Mouse (Mus musculus): ENCODE measurements around the gene Shisa9. TPM values are rescaled to one million over a fixed set of nuclear protein-coding genes. Genes with fewer than 3 reads are reported as not detected.
"Not testable (repeated sequence)": the region's sequence is repeated elsewhere in the genome, so short reads cannot be mapped to it uniquely, and the experiment has no call there.

Shisa9 gene
- not detected for total RNA-seq (2021)
- 0.09 and 0.25 TPM in 2 replicates for polyA plus RNA-seq (2012; rRNA removed)
- long read RNA-seq, result 0 reads

DNA sequence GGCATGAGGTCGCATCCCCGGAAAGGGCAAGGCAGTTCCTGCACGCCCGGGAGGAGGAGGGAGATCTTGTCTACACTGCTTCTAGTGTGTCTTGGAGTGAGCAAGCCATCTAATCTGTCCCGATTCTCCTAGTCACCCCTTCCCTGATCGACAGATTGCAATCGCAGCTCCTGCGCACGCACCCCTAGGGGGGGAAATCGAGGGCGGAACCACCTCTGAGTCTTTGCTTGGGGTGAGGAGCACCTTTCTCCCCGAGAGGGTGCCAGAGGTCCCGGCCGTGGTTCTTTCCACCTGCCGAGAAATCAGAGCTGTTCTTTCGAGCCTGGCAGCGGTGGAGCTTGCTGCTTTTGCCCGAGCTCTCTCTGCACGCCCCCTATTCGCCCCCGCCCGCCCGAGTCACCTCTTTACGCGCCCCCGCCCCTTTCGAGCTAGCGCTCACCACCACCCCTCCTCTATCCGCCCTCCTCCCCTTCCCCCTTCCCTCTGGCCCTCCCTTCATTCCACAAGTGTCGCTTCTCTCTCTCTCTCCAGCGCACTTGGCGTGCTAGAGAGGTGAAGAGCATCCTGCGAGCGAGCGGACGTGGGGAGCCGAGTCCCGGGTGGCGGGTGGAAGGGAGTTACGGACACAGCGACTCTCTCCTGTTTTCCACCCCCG is at the start of gene Shisa9:
TSS of gene Shisa9 (plus strand) at position 498 of the 655 bp plus-strand sequence.
- 0 out of 2 replicates have a peak, but pooled peaks cover 2% of the 10 kb centered on the region for H3K4me1 ChIP-seq (ENCODE audit: control insufficient read depth, insufficient read depth, low read length)
- no peaks in the 10 kb centered on the region for H3K79me2 ChIP-seq (replicated peaks; ENCODE audit: control insufficient read depth, insufficient read depth, low read length)
- H3K27ac ChIP-seq, result no peak within 1 kb of the TSS
- intact Hi-C loops (cut with DNase I), result no loop called here
- H3K36me3 ChIP-seq (ENCODE audit: control insufficient read depth, insufficient read depth, low read length), result no peaks in the 10 kb centered on the region
- DNase-seq, result peak in 1 of 2 experiments; percentile 3
- WGBS, result under 1% methylated on average over 42 of the region's 42 CpGs
- H3K4me3 ChIP-seq, result peak within 1 kb of the TSS; percentile 35
- H3K27me3 ChIP-seq (ENCODE audit: control insufficient read depth, insufficient read depth, low read length), result peaks cover 8% of the 10 kb centered on the region
- TF ChIP-seq POLR2A (IDR thresholded peaks at IDR 0.05; ENCODE audit: insufficient read depth, low read depth, low read length) (no peak), EP300 (IDR thresholded peaks at IDR 0.05; ENCODE audit: insufficient read depth, low read depth, low read length) (no peak), CTCF (IDR thresholded peaks at IDR 0.05) (no peak)
- H3K9ac ChIP-seq (ENCODE audit: low read depth, low read length), result no peak within 1 kb of the TSS

DNA sequence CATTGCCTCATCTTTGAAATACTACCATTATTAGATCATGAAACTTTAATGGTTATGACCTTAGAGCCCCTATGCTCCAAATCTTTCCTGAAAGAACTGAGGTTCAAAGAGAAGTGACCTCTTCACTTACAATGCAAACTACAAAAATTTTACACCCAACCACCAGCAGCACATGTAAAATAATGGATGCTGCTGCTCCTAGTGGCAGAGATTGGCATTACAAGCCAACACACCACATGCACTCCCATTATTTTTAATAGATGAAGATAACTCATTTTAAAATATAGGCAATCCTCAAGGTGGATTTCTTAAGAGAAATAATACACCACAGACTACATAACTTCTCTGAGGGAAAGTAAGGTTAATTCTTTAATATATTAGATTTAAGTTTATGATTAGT is 43.4 kb upstream of the Shisa9 start:
- no peak overlapping the region for H3K27ac ChIP-seq
- no peak overlapping the region for H3K9ac ChIP-seq (ENCODE audit: low read depth, low read length)
- DNase-seq, result peak; percentile 21 to 46
- no peaks in the 10 kb centered on the region for H3K79me2 ChIP-seq (replicated peaks; ENCODE audit: control insufficient read depth, insufficient read depth, low read length)
- H3K36me3 ChIP-seq (ENCODE audit: control insufficient read depth, insufficient read depth, low read length), result no peaks in the 10 kb centered on the region
- no peak overlapping the region for H3K4me3 ChIP-seq
- H3K27me3 ChIP-seq (ENCODE audit: control insufficient read depth, insufficient read depth, low read length), result no peaks in the 10 kb centered on the region
- peak; percentile 98 for TF ChIP-seq CTCF (IDR thresholded peaks at IDR 0.05)
- no peak for TF ChIP-seq EP300 (IDR thresholded peaks at IDR 0.05; ENCODE audit: insufficient read depth, low read depth, low read length)
- intact Hi-C loops (cut with DNase I), result loop anchor here (5.0 kb wide), 1 partner anchor 473 kb away; no protein-coding TSS in a partner anchor
- H3K4me1 ChIP-seq (ENCODE audit: control insufficient read depth, insufficient read depth, low read length), result no peaks in the 10 kb centered on the region

DNA sequence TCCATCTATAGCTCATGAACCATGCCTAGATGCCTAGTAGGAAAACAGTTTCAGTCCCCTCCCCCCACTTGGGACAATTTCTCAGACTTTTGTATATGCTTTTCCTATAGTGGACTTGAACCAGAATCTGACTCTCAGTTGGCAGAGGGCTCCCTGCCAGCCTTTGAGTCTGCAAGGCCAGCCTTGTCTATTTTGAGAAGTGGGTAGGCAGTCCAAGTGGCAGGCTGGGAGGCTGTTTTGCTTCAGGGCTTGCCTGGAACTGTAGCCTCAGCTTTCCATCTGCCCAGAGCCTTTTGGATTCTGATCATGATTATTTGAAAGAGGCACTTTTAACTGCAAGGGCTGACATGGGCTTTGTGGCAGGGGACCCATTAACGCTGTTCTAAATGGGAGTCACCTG is 23.2 kb upstream of the Shisa9 start:
- H3K4me1 ChIP-seq (ENCODE audit: control insufficient read depth, insufficient read depth, low read length), result no peaks in the 10 kb centered on the region
- intact Hi-C loops (cut with DNase I), result no loop called here
- no peak overlapping the region for H3K9ac ChIP-seq (ENCODE audit: low read depth, low read length)
- H3K27me3 ChIP-seq (ENCODE audit: control insufficient read depth, insufficient read depth, low read length), result no peaks in the 10 kb centered on the region
- H3K79me2 ChIP-seq (replicated peaks; ENCODE audit: control insufficient read depth, insufficient read depth, low read length), result no peaks in the 10 kb centered on the region
- no peak overlapping the region for H3K27ac ChIP-seq
- no peak for DNase-seq
- 89% methylated on average over 1 of the region's 1 CpGs for WGBS
- H3K4me3 ChIP-seq, result no peak overlapping the region
- TF ChIP-seq POLR2A (IDR thresholded peaks at IDR 0.05; ENCODE audit: insufficient read depth, low read depth, low read length), result no peak
- TF ChIP-seq CTCF (IDR thresholded peaks at IDR 0.05), result no peak
- TF ChIP-seq EP300 (IDR thresholded peaks at IDR 0.05; ENCODE audit: insufficient read depth, low read depth, low read length), result no peak
- no peaks in the 10 kb centered on the region for H3K36me3 ChIP-seq (ENCODE audit: control insufficient read depth, insufficient read depth, low read length)

DNA sequence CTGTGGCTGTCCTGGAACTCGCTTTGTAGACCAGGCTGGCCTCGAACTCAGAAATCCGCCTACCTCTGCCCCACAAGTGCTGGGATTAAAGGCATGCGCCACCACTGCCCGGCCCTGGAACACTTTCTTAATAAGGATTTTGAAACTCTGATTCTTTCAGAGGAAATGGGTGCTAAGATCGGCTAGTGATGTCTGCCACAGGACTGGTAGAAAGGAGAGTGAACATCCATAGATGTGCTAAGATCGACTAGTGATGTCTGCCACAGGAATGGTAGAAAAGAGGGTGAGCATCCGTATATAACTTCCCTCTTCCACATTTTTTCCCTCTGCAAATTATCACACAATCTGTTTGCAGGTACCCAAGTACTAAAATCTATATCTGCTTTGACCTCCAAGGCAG is 17.9 kb upstream of the Shisa9 start:
- no peaks in the 10 kb centered on the region for H3K36me3 ChIP-seq (ENCODE audit: control insufficient read depth, insufficient read depth, low read length)
- H3K79me2 ChIP-seq (replicated peaks; ENCODE audit: control insufficient read depth, insufficient read depth, low read length), result no peaks in the 10 kb centered on the region
- H3K27ac ChIP-seq, result no peak overlapping the region
- TF ChIP-seq CTCF (IDR thresholded peaks at IDR 0.05) (no peak), POLR2A (IDR thresholded peaks at IDR 0.05; ENCODE audit: insufficient read depth, low read depth, low read length) (no peak), EP300 (IDR thresholded peaks at IDR 0.05; ENCODE audit: insufficient read depth, low read depth, low read length) (no peak)
- no peaks in the 10 kb centered on the region for H3K4me1 ChIP-seq (ENCODE audit: control insufficient read depth, insufficient read depth, low read length)
- intact Hi-C loops (cut with DNase I), result no loop called here
- no peak overlapping the region for H3K4me3 ChIP-seq
- no peak for DNase-seq
- no peak overlapping the region for H3K9ac ChIP-seq (ENCODE audit: low read depth, low read length)
- 86% methylated on average over 8 of the region's 8 CpGs for WGBS
- H3K27me3 ChIP-seq (ENCODE audit: control insufficient read depth, insufficient read depth, low read length), result no peaks in the 10 kb centered on the region

DNA sequence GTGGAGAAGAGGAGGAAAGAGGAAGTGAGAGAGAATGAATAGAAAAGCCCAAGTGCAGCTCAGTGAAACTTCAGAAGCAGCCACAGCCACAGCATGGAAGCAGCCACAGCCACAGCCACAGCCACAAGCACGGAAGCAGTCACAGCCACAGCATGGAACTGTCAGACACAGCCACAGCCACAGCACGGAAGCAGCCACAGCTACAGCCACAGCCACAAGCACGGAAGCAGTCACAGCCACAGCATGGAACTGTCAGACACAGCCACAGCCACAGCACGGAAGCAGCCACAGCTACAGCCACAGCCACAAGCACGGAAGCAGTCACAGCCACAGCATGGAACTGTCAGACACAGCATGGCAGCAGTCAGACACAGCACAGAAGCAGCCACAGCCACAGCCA is 17.1 kb upstream of the Shisa9 start:
- H3K27ac ChIP-seq; H3K9ac ChIP-seq (ENCODE audit: low read depth, low read length); H3K79me2 ChIP-seq (replicated peaks; ENCODE audit: control insufficient read depth, insufficient read depth, low read length); H3K4me1 ChIP-seq (ENCODE audit: control insufficient read depth, insufficient read depth, low read length); H3K36me3 ChIP-seq (ENCODE audit: control insufficient read depth, insufficient read depth, low read length); intact Hi-C loops (cut with DNase I); H3K4me3 ChIP-seq; DNase-seq; H3K27me3 ChIP-seq (ENCODE audit: control insufficient read depth, insufficient read depth, low read length): not testable (repeated sequence)
- 71% methylated on average over 5 of the region's 5 CpGs for WGBS

DNA sequence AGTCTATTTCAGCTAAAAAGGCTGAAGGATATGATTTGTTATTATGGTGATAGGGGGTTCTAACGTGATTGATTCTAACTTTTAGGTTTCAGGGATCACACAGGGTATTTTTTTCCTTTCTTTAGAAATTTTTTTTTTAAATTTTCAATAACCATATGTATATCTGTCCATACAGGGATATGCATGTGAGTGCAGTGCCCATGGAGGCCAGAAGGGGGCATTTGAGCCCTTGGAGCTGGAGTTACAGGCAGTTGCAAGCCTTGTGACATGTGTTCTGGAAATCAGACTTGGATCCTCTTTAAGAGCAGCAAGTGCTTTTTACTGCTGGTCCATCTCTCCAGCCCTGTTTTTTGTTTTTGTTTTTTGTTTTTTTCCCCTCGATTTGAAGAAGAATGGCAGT is 16.3 kb upstream of the Shisa9 start:
- WGBS, result 65% methylated on average over 2 of the region's 2 CpGs
- peak; percentile 18; the same call in 1 of the 2 replicates for TF ChIP-seq CTCF (IDR thresholded peaks at IDR 0.05)
- no peak for TF ChIP-seq EP300 (IDR thresholded peaks at IDR 0.05; ENCODE audit: insufficient read depth, low read depth, low read length)
- H3K27ac ChIP-seq, result no peak overlapping the region

More for the DNA sequence above, 16.3 kb upstream of the Shisa9 start:
- Histone ChIP-seq H3K4me1 (ENCODE audit: control insufficient read depth, insufficient read depth, low read length) (no peaks in the 10 kb centered on the region), H3K79me2 (replicated peaks; ENCODE audit: control insufficient read depth, insufficient read depth, low read length) (no peaks in the 10 kb centered on the region), H3K4me3 (no peak overlapping the region), H3K36me3 (ENCODE audit: control insufficient read depth, insufficient read depth, low read length) (no peaks in the 10 kb centered on the region), H3K9ac (ENCODE audit: low read depth, low read length) (no peak overlapping the region), H3K27me3 (ENCODE audit: control insufficient read depth, insufficient read depth, low read length) (no peaks in the 10 kb centered on the region)
- DNase-seq, result no peak
- intact Hi-C loops (cut with DNase I), result no loop called here

Data from heart, adult 2 months (tissue).